Mouse (Mus musculus): Measurements from ENCODE around the gene Saa3. TPM values are rescaled to one million over a fixed set of nuclear protein-coding genes. Genes with fewer than 3 reads are reported as not detected.
"Not testable (repeated sequence)": the region's sequence is repeated elsewhere in the genome, so short reads cannot be mapped to it uniquely, and the experiment has no call there.

Saa3 gene
- under 1 TPM in 1 of 2 experiments, not detected in 1; 0.16 TPM for total RNA-seq (2021)

DNA sequence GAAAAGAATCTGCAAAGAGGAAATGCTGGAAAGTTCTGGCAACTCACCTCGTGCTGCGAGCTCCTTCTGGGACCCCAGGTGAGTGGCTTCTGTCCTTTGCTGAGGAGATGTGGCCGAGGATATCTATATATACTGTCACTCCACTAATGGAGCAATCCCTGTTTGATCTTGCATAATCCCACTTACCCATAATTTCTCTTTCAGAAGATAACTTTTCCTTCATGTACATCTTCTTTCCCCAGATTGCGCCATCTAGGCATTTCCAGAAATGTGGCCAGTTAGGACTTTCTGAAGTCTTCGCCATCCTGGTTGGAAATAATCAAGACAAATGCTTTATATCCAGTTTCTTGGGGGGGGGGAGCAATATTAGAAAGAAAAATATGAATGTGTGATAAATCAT, at the start of gene Saa3:
TSS of gene Saa3 (minus strand) at position 101 of the 400 bp plus-strand sequence.
- DNase-seq (ENCODE audit: low spot score in 2 of 2) = no peak
- intact Hi-C loops (cut with DNase I) = loop anchor here (10.0 kb wide), 1 partner anchor 321 kb away; the partner anchor contains the start of gene Kcnc1

DNA sequence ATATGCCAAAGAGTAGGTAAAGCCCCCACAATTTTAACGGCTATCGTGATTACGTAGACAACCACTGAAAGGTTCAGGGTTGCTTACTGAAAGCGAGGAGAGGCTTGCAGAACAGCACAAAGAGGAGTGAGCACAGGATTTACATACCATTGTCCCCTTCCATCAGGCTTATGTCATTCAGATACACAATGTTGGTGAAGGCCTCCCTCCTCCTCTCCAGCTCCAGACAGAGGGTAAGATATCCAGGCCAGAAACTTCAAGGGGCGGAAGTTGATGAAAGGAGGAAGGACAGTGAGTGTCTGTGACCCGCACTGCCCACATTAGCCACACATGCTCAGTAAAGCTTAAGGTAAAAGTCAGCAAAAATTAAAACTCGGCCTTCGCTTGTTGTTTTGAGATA, 49.2 kb upstream of the Saa3 start:
- no peak for DNase-seq (ENCODE audit: low spot score in 2 of 2)
- intact Hi-C loops (cut with DNase I) = no loop called here

DNA sequence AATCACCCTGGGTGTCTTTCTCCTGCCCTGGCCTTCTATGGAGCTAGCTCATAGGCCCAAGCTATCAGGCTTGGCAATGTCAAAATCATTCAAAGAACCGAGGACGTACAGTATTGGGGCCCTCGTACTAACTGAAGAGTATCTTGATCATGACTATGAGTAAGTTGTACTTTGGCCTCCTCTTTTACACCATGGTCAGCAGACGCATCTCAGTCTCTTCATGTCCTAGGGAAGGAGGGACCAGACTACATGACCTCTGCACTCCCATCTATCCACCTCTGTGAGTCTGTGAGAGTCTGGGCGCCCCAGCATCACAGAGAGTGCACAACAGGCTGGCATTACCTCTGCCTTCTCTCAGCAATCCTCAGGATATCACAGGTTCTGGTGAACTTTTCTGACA, 47.1 kb upstream of the Saa3 start:
- no peak for DNase-seq (ENCODE audit: low spot score in 2 of 2)
- intact Hi-C loops (cut with DNase I) = no loop called here

DNA sequence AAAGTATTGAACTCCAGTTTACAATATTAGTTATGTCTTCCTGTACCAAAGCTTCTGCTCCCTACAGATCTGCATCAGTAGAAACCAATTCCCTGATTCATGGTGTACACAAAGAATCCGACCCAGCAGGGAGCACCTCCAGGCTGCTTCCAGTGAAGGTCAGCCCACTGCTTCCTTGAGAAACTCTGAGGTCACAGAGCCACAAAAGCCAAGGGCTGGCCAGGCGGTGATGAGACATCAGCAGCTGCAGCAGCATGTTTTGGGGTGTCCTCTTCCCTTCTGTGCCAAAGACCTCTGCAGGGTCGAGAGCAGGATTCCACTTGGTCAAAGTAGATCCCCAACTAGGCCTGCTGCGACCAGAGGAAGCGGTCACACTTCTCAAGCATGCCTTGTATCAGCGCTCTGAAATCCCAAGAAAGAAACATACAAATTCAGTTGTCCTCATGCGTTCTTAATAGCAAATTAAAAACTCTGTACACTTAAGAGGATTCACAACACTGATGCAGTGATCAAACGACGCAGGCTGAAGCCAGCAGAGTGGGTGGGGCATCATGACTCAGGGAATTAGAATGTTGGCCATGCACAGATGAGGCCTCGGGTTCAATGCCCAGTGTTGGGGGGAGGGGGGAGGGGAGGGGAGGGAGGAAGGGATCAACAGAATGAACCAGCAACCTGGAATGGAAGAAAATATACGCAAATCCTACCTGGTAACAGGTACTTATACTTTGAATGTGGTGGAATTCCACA, 45.7 kb upstream of the Saa3 start:
- no peak for DNase-seq (ENCODE audit: low spot score in 2 of 2)
- intact Hi-C loops (cut with DNase I) = no loop called here

DNA sequence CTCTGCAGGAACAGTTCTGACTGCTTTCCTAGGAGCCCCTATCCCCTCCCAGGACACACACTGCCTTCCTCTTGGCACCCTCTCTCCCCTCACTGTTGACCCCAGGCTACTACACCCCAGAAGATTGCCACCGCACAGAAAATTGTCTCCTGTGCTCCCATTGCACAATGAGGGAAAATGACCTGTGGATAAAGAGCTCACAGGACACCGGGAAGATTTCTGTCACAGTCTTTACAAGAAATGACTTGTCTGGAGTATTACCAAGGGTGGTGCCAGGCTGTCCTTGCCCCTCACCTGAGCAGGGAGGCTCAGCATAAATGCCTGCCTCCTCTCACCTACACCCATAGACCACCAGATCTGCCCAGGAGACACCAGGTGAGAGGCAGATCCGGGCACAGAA, 36.0 kb upstream of the Saa3 start, which contains the start of gene Saa2:
TSS of gene Saa2 (plus strand) at position 301 of the 400 bp plus-strand sequence.
- DNase-seq (ENCODE audit: low spot score in 2 of 2) = no peak
- intact Hi-C loops (cut with DNase I) = no loop called here

DNA sequence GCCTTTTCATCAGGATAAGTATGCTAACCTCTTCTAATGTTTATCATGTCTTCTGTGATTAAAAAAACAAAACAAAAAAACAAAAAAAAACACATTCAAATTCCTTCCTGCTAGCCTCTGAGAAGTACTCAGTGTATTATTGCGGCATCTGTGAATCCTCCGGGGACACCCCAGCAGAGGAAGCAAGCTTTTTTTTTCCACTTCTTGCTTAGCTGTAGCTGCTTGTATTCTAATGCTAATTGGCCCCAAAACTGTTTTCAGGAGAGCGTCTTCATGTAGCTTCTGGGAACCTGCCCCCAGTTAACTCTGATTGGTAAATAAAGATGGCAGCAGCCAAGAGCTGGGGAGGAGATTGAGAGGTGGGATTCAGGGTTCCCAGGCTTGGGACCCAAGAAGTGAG, 33.0 kb upstream of the Saa3 start:
- DNase-seq (ENCODE audit: low spot score in 2 of 2) = no peak
- intact Hi-C loops (cut with DNase I) = no loop called here

DNA sequence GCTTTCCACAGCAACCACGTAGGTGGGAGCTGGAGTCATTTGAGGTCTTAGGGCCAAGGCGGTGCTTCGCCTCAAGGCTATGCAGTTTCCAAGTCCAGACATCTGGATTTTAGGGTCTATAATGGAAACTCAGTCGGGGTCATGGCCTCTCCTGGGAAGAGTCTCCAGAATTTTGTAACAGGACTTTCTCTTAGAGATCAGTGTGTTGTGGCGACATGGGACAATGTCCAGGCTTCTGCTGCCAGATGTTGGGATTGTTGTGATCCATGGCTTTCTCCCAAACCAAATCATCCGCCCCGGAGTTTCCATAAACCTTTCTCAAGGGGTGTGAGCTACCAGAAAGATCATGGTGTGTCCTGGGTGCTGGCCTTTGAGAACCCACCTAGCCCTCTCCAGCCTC, 30.9 kb upstream of the Saa3 start:
- no peak for DNase-seq (ENCODE audit: low spot score in 2 of 2)
- intact Hi-C loops (cut with DNase I) = no loop called here

DNA sequence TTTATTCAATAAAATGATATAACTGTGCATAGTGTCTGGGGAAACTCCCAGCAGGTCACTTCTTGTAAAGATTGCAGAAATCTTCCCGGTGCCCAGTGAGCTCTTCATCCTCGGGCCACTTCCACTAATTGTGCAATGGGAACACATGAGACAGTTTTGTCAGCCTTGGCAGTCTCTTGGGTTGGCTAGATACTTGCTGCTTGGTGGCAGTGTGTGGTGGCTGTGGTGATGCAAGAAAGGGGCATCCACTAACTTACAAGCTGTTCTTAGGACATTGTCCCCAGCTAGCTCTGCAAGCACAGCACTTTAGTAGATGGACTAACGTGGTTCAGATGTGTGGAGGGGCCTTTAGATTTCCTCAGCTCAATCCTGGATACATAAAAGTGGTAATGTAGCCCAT, 30.3 kb upstream of the Saa3 start:
- DNase-seq (ENCODE audit: low spot score in 2 of 2) = no peak
- intact Hi-C loops (cut with DNase I) = no loop called here

DNA sequence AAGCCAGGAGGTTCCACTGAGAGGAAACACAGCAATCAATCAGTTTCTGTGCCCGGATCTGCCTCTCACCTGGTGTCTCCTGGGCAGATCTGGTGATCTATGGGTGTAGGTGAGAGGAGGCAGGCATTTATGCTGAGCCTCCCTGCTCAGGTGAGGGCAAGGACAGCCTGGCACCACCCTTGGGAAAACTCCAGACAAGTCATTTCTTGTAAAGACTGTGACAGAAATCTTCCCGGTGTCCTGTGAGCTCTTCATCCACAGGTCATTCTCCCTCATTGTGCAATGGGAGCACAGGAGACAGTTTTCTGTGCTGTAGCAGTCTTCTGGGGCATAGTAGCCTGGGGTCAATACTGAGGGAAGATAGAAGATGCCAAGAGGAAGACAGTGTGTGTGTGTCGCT, 27.4 kb upstream of the Saa3 start, which contains the start of gene Saa1:
TSS of gene Saa1 (minus strand) at position 101 of the 400 bp plus-strand sequence.
- DNase-seq (ENCODE audit: low spot score in 2 of 2); intact Hi-C loops (cut with DNase I): not testable (repeated sequence)

DNA sequence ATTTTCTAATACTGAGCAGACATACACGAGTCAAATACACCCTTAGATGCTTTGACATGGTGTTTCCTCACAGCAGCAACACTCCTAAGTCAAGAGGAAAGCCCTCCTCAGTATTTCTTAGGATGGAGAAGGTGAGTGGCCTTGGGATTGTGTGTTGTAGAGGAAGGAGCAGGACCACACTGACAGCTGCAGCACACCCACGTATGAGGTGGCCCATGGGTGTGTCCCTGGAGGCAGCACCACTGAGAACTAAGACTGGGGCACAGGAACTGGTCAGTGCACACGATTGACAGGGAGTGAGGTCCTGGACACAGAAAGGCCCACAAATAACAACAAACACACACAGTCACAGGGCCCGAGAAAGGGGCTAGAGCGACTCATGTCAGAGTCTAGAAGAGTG, 24.5 kb upstream of the Saa3 start:
- DNase-seq (ENCODE audit: low spot score in 2 of 2); intact Hi-C loops (cut with DNase I): not testable (repeated sequence)

DNA sequence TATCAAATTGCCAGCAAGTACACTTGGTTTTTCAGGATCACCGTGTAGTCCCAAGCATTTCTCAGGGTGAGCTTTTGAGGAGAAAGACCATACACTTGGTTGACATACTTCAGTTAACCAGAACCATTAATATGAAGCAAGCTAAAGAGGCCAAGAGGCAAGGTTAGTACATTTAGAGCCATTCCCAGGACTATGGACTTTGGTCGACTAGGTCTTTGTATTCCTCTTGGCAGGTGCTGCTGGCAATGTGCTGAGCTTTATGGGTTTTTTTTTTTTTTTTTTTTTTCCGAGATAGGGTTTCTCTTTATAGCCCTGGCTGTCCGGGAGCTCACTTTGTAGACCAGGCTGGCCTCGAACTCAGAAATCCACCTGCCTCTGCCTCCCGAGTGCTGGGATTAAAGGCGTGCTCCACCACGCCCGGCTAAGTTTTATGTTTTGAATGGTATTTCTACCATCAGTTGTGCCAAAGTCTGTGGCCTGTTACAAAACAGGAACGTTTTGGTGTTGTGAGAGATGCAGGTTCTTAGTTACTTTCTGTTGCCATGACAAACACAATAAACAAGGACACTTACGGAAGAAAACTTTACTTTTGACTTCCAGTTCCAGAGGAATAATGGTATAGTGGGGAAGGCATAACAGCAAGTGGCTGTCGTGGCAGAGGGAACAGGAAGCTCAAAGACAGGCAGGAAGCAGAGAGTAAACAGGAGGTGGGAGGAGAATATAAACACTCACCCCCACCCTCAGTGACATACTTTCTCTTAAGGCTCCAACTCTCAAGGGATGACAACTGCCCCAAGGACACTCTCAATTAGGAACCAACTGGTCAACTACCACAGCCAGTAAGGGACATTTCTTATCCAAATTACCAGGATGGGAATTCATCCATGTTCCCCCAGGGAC, 23.3 kb upstream of the Saa3 start:
- intact Hi-C loops (cut with DNase I) = no loop called here
- DNase-seq (ENCODE audit: low spot score in 2 of 2) = no peak

DNA sequence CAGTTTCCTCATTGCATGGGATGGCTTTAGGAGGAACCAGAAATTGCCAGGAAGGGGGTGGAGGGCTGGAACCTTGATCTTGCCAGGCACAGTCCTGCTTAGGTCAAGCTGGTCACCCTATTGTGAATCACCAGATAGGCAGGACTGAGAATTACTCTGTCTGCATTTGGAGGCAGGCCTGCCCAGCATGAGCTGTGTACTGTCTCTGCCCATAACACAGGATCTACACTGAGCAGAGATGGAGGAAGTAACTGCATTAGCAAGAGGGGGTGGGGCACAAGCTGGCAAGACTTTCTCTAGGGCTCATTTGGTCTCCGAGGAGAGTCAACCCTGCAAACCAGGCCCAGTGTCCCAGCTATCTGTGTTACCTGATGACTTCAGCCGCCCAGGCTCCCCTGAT, 19.5 kb upstream of the Saa3 start:
- intact Hi-C loops (cut with DNase I) = no loop called here
- no peak for DNase-seq (ENCODE audit: low spot score in 2 of 2)

DNA sequence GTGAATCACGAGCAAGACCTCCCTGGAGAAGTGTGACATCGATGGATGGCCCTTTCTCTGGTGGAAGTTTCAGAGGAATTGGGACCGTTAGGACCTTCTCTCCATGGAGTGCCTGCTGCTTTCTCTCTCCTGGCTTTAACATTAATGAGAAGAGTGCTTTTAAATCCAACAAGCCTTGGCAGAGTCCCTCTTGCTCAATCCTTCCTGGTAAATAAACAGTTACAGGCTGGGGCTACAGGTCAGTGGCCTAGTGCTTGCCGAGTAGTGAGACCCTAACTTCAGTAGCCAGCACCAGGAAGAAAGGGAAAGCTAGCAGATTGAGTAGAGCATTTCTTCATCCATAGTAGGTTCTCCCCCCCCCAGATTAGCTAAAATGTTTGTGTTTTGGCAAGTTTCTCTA, 17.0 kb upstream of the Saa3 start, which contains the start of gene Saa4:
TSS of gene Saa4 (minus strand) at position 146 of the 400 bp plus-strand sequence.
- no peak for DNase-seq (ENCODE audit: low spot score in 2 of 2)
- intact Hi-C loops (cut with DNase I) = no loop called here

DNA sequence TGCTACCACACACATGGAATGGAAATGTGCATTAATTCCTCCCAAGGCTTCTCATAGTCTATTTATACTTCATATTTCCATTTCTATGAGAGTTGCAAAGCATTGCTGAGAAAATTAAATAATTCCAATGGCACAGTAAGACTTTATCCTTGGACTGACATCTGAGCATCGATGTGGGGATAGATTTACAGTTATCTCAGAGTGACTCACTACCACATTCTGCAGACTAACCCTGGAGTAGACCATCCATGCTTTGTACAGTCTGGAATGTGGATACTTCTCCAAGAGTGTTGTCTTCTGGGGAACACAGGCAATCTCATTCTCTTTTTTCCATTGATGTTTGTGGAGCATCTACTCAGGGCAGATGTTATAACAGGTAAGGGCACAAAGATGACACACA, 12.1 kb upstream of the Saa3 start:
- DNase-seq (ENCODE audit: low spot score in 2 of 2) = peak in 1 of 2 experiments; percentile 24
- intact Hi-C loops (cut with DNase I) = no loop called here

DNA sequence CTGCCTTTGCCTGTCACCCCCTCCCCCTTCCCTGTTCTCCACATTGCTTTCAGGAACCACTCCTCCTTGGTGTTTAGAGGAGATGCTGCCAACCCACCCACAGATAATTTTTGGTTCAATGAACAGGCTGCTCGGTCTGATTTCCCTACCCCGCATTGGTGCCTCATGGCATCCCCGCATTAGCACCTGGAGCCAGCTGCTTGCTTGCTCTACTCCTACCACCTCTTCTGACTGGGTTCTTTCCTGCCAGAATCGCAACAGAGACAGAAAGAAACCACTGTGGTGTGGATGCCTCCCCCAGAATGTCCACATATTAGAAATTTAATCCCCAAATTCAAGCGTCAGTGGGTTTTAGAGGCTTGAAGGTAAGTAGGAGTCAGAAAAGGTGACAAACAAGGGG, 8.9 kb upstream of the Saa3 start:
- intact Hi-C loops (cut with DNase I) = no loop called here
- DNase-seq (ENCODE audit: low spot score in 2 of 2) = peak in 1 of 2 experiments; percentile 54

DNA sequence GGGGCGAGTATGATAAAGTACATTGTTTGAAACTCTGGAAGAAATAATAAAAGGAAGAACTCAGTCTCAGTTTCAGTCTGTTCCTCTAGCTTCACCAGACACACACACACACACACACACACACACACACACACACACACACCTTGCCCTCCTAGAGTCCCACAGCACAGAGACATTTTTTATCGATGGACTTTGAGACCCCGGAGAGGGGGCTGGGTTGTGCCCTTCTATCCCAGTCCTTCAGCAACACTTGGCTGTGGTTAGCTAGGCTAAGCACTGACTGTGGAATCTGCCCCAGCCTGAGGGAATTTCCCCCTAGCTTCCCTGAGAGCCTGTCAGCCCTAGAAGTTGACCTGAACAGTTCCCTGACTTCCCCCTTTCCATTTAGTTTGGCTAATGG, 8.3 kb upstream of the Saa3 start:
- no peak for DNase-seq (ENCODE audit: low spot score in 2 of 2)
- intact Hi-C loops (cut with DNase I) = no loop called here

DNA sequence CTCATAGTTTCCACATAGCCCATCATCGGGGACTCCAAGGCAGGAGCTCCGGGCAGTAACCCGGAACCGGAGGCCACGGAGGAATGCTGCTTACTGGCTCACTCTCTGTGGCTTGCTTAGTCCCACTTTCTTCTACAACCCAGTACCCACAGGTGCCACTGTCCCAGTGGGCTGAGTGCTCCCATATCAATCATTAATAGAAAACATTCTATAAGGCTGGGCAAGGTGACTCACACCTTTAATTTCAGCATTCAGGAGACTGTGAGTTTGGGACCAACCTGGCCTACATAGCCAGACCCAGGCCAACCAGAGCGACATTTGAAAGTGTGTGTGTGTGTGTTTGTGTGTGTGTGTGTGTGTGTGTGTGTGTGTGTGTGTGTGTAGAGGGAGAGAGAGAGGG, 7.9 kb upstream of the Saa3 start:
- no peak for DNase-seq (ENCODE audit: low spot score in 2 of 2)
- intact Hi-C loops (cut with DNase I) = no loop called here

DNA sequence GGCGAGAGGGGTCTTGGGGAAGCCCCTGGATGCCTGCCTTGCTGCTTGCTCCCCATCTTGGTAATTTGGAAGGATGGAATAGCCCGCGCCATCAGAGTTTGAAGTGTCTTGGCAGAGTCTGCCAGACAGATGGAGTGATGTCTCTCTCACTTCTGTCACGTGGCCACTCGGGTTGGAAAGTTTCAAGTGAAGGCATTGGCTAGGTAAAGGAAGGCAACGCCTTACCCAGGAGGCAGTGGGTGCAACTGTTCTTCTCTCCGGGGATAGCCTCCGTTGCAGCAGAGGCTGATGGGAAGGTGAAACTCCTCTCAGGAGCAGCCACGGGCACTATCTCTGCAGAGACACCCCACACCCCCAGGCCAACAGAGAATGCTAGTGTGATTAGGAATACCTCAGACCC, 5.0 kb upstream of the Saa3 start:
- intact Hi-C loops (cut with DNase I) = no loop called here
- DNase-seq (ENCODE audit: low spot score in 2 of 2) = peak in 1 of 2 experiments; percentile 23

DNA sequence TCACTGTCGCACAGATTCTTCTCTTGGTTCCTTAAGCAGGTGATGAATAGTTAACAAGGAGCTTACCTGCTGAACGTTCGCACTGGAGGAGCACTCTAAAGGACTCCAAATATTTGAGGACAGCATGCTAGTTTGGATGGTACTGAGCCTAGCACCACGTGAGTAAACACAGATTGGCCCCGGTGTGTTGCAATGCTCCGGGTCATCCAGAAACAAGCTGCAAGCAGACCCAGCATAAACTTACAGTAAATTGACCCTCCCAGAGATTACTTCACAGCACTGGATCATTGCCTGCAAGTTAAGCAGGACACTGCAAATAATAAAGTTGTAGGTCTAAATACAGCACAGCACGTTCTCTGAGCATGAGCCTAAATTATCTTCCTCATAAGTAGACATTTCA, 4.0 kb upstream of the Saa3 start:
- no peak for DNase-seq (ENCODE audit: low spot score in 2 of 2)
- intact Hi-C loops (cut with DNase I) = loop anchor here (10.0 kb wide), 1 partner anchor 325 kb away; the partner anchor contains the start of gene Kcnc1

DNA sequence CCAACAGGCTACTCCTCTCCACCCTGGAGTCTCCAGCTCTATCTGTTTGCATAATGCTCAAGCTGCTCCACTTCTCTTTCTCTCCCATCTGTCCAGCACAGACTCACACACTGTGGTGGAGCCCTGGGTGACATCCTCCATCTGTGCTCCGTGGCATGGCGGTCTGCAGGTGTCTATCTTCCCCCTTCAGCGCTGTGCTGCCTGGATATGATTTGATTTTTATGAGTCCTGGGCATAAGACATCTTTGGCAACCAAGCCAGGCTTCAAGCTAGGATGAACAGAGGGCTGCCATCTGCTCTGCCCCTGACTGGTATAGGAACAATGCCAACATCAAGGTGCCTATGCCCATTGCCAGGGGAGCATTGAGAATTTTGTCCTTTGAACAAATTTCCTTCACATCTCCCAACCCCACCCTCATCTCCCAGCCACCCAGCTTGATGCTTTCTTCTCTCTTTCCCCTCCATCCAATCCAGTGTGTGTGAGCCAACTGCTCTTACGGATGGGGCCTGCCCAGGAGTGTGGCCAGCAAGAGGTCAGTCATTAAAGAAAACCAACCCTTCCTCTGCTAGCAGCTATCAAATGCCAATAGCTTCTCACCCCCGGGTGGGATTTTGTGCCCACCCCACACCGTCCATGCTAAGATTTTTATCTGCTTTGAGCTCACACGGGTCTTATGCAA, 3.2 kb upstream of the Saa3 start:
- intact Hi-C loops (cut with DNase I) = loop anchor here (10.0 kb wide), 1 partner anchor 324 kb away; the partner anchor contains the start of gene Kcnc1
- DNase-seq (ENCODE audit: low spot score in 2 of 2) = peak in 1 of 2 experiments; percentile 11

All from left cerebral cortex, postnatal 25 days (tissue).